Mouse (Mus musculus): ENCODE data around the gene Rwdd3.

DNA sequence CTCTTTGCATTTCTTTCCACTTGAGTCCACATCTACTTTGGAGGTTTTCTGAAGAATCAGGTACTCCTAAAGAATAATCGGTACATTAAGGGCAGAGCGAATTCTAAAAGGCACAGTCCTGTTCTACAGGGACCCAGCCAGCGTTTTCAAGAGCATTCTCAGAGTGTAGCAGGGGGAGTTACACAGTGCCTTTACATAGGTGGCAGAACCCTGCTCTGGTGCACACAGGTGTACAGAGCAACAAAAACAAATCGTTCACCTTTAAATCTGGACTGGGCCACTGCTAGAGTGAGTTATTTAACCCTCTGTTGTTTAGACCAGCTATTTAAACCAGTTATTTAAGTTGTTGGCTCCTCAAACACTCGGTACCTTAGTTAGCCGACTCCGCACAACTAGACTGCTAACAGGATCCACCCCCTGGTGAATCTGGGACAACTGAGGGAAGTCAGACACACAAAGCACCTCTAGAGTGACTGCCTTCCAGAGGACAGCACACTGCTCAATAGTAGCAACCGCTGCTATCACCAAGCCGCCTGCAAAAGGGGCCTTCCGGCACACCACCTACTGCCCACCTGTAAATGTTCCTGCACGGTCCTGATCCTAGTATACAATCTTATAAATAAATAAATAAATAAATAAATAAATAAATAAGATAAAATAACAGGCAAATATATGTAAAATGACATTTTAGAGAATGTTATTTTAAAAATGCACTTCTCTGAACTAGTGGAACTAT is 14.9 kb downstream of the Rwdd3 start:
- TF ChIP-seq CTCF (IDR thresholded peaks at IDR 0.05), result no peak
- TF ChIP-seq EP300 (IDR thresholded peaks at IDR 0.05), result no peak

All from lung, postnatal 0 days (tissue).